Mouse (Mus musculus) WW6 (cell line): ENCODE results near the gene Ipmk.
"Not testable (repeated sequence)": the region's sequence is repeated elsewhere in the genome, so short reads cannot be mapped to it uniquely, and the experiment has no call there.

ENCODE experiments used
- DNase-seq: peaks from one replicate; pipeline ENCODE4 v3.0.0-alpha.2; 2013; ENCODE audit warnings: low read depth, low spot score

Ipmk gene

GRCm38 (mm10) chr10:71422047-71423037 lies 74.8 kb downstream of the Ipmk start:
- peak; percentile 54 for DNase-seq

GRCm38 (mm10) chr10:71426740-71427139 lies 79.2 kb downstream of the Ipmk start:
- no peak for DNase-seq

GRCm38 (mm10) chr10:71427381-71427780 lies 79.8 kb downstream of the Ipmk start:
- no peak for DNase-seq

- no peak for DNase-seq
These were observed 80.8 kb downstream of the Ipmk start for GRCm38 (mm10) chr10:71428246-71428864.

GRCm38 (mm10) chr10:71430661-71431060 lies 83.1 kb downstream of the Ipmk start:
- no peak for DNase-seq

- DNase-seq: no peak
These were observed 95.5 kb downstream of the Ipmk start for GRCm38 (mm10) chr10:71443086-71443485.

GRCm38 (mm10) chr10:71447661-71448060 lies 100.1 kb downstream of the Ipmk start:
- no peak for DNase-seq

- DNase-seq: no peak
These were observed 100.7 kb downstream of the Ipmk start for GRCm38 (mm10) chr10:71448284-71448683.

GRCm38 (mm10) chr10:71455355-71455754 lies 107.8 kb downstream of the Ipmk start:
- no peak for DNase-seq

GRCm38 (mm10) chr10:71462371-71462770 lies 114.8 kb downstream of the Ipmk start:
- not testable (repeated sequence) for DNase-seq

GRCm38 (mm10) chr10:71464417-71464816 lies 116.9 kb downstream of the Ipmk start:
- no peak for DNase-seq

GRCm38 (mm10) chr10:71468315-71468714 lies 120.8 kb downstream of the Ipmk start:
- DNase-seq: no peak

GRCm38 (mm10) chr10:71469751-71470150 lies 122.2 kb downstream of the Ipmk start:
- no peak for DNase-seq

GRCm38 (mm10) chr10:71472033-71472432 lies 124.5 kb downstream of the Ipmk start:
- DNase-seq: no peak

GRCm38 (mm10) chr10:71473590-71473989 lies 126.0 kb downstream of the Ipmk start:
- DNase-seq: no peak

GRCm38 (mm10) chr10:71476471-71477080 lies 129.0 kb downstream of the Ipmk start:
- no peak for DNase-seq

GRCm38 (mm10) chr10:71477147-71477546 lies 129.6 kb downstream of the Ipmk start:
- no peak for DNase-seq

- peak; percentile 40 for DNase-seq
These were observed 132.2 kb downstream of the Ipmk start for GRCm38 (mm10) chr10:71479700-71480325.
